Mouse (Mus musculus): ENCODE data around the gene Nfe2l3.

- TF ChIP-seq TBP (conservative IDR thresholded peaks at IDR 0.05; ENCODE audit: low read depth, low read length) (no peak), MAZ (IDR thresholded peaks at IDR 0.05; ENCODE audit: low read depth, low read length) (no peak), NELFE (IDR thresholded peaks at IDR 0.05; ENCODE audit: low read depth, low read length) (no peak), E2F4 (IDR thresholded peaks at IDR 0.05; ENCODE audit: insufficient replicate concordance, low read depth, low read length) (no peak), CTCF (conservative IDR thresholded peaks at IDR 0.05 in 1 of 2, IDR thresholded peaks at IDR 0.05 in 1 of 2; ENCODE audit: low read depth in 2 of 2, low read length in 2 of 2) (no peak), POLR2A (IDR thresholded peaks at IDR 0.05; ENCODE audit: low read depth, low read length) (no peak), MXI1 (IDR thresholded peaks at IDR 0.05; ENCODE audit: low read depth, low read length) (no peak)
Measured at GRCm38 (mm10) chr6:51485646-51486045, 53.2 kb downstream of the Nfe2l3 start.

Measured in CH12.LX (cell line).